Mouse (Mus musculus) embryonic facial prominence, embryonic 14.5 days (tissue): ENCODE measurements around the gene Bahcc1. TPM values are rescaled to one million over a fixed set of nuclear protein-coding genes. Genes with fewer than 3 reads are reported as not detected.
A peak's percentile ranks its signal among the peaks of the same experiment; 100 is the strongest.

Source experiments
- ATAC-seq: fragments of 200-750 bp; cut with Nextera tagmentation; 2 replicates; pipeline ENCODE4 v1.8.0; 2017; ENCODE audit warnings: low read depth, moderate number of reproducible peaks, moderate TSS enrichment
- DNase-seq: peaks from one replicate; pipeline ENCODE4 v3.0.0-alpha.2; 2015; ENCODE audit warnings: low spot score
- H3K27ac ChIP-seq: fragments of 300-500 bp; sonication (generic); replicated peaks from 2 replicates; pipeline ENCODE4 v1.5.1; 2014; ENCODE audit warnings: low read depth, mild to moderate bottlenecking, low read length, moderate library complexity
- H3K27me3 ChIP-seq: fragments of 300-500 bp; sonication (generic); replicated peaks from 2 replicates; pipeline ENCODE4 v1.6.1; 2014; ENCODE audit warnings: low read length; ENCODE audit not compliant: control insufficient read depth, insufficient read depth
- H3K36me3 ChIP-seq: fragments of 300-500 bp; sonication (generic); 2 replicates; pipeline ENCODE4 v1.6.1; 2014; ENCODE audit warnings: low read length, mixed read lengths; ENCODE audit not compliant: control insufficient read depth, insufficient read depth
- H3K4me1 ChIP-seq: fragments of 300-500 bp; sonication (generic); 2 replicates; pipeline ENCODE4 v1.6.1; 2014; ENCODE audit warnings: antibody characterized with exemption, low read length; ENCODE audit not compliant: control insufficient read depth, insufficient read depth
- H3K4me2 ChIP-seq: fragments of 300-500 bp; sonication (generic); 2 replicates; pipeline ENCODE4 v1.6.1; 2014; ENCODE audit warnings: low read depth, mild to moderate bottlenecking, low read length, moderate library complexity, mixed read lengths
- H3K4me3 ChIP-seq: fragments of 300-500 bp; sonication (generic); 2 replicates; pipeline ENCODE4 v1.5.1; 2014; ENCODE audit warnings: low read depth, mild to moderate bottlenecking, low read length
- H3K9ac ChIP-seq: fragments of 300-500 bp; sonication (generic); 2 replicates; pipeline ENCODE4 v1.6.1; 2014; ENCODE audit warnings: low read depth, mild to moderate bottlenecking, low read length, moderate library complexity, mixed read lengths
- H3K9me3 ChIP-seq: fragments of 300-500 bp; sonication (generic); 2 replicates; pipeline ENCODE4 v1.6.1; 2016; ENCODE audit warnings: low read length; ENCODE audit not compliant: control insufficient read depth
- WGBS: fragments of 180-500 bp; shearing (Covaris S2); extraction: QIAGEN DNeasy Blood & Tissue Kit; methylation state at CpG from one replicate; pipeline ENCODE4 v1.1.7; 2014; 5-methylcytosine and 5-hydroxymethylcytosine counted together
- polyA plus RNA-seq: library from polyadenylated mRNA; unstranded; fragments of >200 nt; fragmentation: Nextera tagmentation; extraction: Ambion mirVana; gene quantifications from 2 replicates; pipeline ENCODE4 v1.2.1, GENCODE M21; 2014

Bahcc1 gene
- polyA plus RNA-seq, 1 experiment from 2014 or later: 11.1 TPM

- ATAC-seq (no peak), DNase-seq (no peak)
- H3K27me3 ChIP-seq: no peaks in the 10 kb centered on the region
- no peaks in the 10 kb centered on the region for H3K9me3 ChIP-seq
- no peaks in the 10 kb centered on the region for H3K36me3 ChIP-seq
- H3K9ac ChIP-seq: no peak overlapping the region
- H3K27ac ChIP-seq: no peak overlapping the region
- H3K4me2 ChIP-seq: no peak overlapping the region
- peaks cover 93% of the 10 kb centered on the region for H3K4me1 ChIP-seq
- 96% methylated on average over 13 of the region's 13 CpGs for WGBS
- no peak overlapping the region for H3K4me3 ChIP-seq
Observed at GRCm38 (mm10) chr11:120257911-120258310, 25.2 kb downstream of the Bahcc1 start.

- ATAC-seq (peak; percentile 12; the same call in 1 of the 2 replicates), DNase-seq (peak; percentile 77)
- H3K4me1 ChIP-seq: peaks cover 88% of the 10 kb centered on the region
- H3K9ac ChIP-seq: no peak overlapping the region; the same call in 1 of the 2 replicates
- no peaks in the 10 kb centered on the region for H3K9me3 ChIP-seq
- H3K4me3 ChIP-seq: no peak overlapping the region
- peak overlapping the region; percentile 56 for H3K27ac ChIP-seq
- peak overlapping the region; percentile 27 for H3K4me2 ChIP-seq
- 34% methylated on average over 10 of the region's 12 CpGs for WGBS
- no peaks in the 10 kb centered on the region for H3K36me3 ChIP-seq
- H3K27me3 ChIP-seq: no peaks in the 10 kb centered on the region
Observed at GRCm38 (mm10) chr11:120258896-120259689, 26.3 kb downstream of the Bahcc1 start.

- H3K4me2 ChIP-seq: peak overlapping the region; percentile 27
- no peaks in the 10 kb centered on the region for H3K9me3 ChIP-seq
- WGBS: 61% methylated on average over 25 of the region's 25 CpGs
- peak; percentile 88 for DNase-seq
- H3K4me1 ChIP-seq: peaks cover 88% of the 10 kb centered on the region
- peak; percentile 20; the same call in 1 of the 2 replicates for ATAC-seq
- H3K27ac ChIP-seq: peak overlapping the region; percentile 56; the same call in 1 of the 2 replicates
- no peaks in the 10 kb centered on the region for H3K36me3 ChIP-seq
- H3K27me3 ChIP-seq: no peaks in the 10 kb centered on the region
- no peak overlapping the region for H3K9ac ChIP-seq
- H3K4me3 ChIP-seq: no peak overlapping the region
Observed at GRCm38 (mm10) chr11:120259792-120260768, 27.3 kb downstream of the Bahcc1 start.

- no peaks in the 10 kb centered on the region for H3K27me3 ChIP-seq
- H3K4me1 ChIP-seq: peaks cover 87% of the 10 kb centered on the region
- H3K4me3 ChIP-seq: no peak overlapping the region
- no peaks in the 10 kb centered on the region for H3K9me3 ChIP-seq
- no peaks in the 10 kb centered on the region for H3K36me3 ChIP-seq
- ATAC-seq: no peak
- H3K9ac ChIP-seq: no peak overlapping the region
- peak overlapping the region; percentile 34; the same call in 1 of the 2 replicates for H3K27ac ChIP-seq
- no peak for DNase-seq
- peak overlapping the region; percentile 39 for H3K4me2 ChIP-seq
- WGBS: 81% methylated on average over 6 of the region's 6 CpGs
Observed at GRCm38 (mm10) chr11:120260769-120261150, 28.0 kb downstream of the Bahcc1 start.

GRCm38 (mm10) chr11:120261416-120262355 is 28.9 kb downstream of the Bahcc1 start:
- peak; percentile 90 for ATAC-seq
- Histone ChIP-seq H3K9ac (no peak overlapping the region), H3K27ac (peak overlapping the region; percentile 86), H3K4me2 (peak overlapping the region; percentile 39), H3K36me3 (no peaks in the 10 kb centered on the region), H3K27me3 (no peaks in the 10 kb centered on the region), H3K9me3 (no peaks in the 10 kb centered on the region), H3K4me3 (no peak overlapping the region), H3K4me1 (peaks cover 84% of the 10 kb centered on the region)
- 6% methylated on average over 17 of the region's 20 CpGs for WGBS
- peak; percentile 95 for DNase-seq

GRCm38 (mm10) chr11:120262356-120262901 is 29.7 kb downstream of the Bahcc1 start:
- H3K9ac ChIP-seq: no peak overlapping the region
- DNase-seq (peak; percentile 95), ATAC-seq (peak; percentile 39)
- H3K9me3 ChIP-seq: no peaks in the 10 kb centered on the region
- WGBS: 32% methylated on average over 8 of the region's 8 CpGs
- H3K27me3 ChIP-seq: no peaks in the 10 kb centered on the region
- H3K4me2 ChIP-seq: peak overlapping the region; percentile 39; the same call in 1 of the 2 replicates
- peak overlapping the region; percentile 86 for H3K27ac ChIP-seq
- peaks cover 80% of the 10 kb centered on the region for H3K4me1 ChIP-seq
- no peak overlapping the region for H3K4me3 ChIP-seq
- no peaks in the 10 kb centered on the region for H3K36me3 ChIP-seq

GRCm38 (mm10) chr11:120263176-120263575 is 30.4 kb downstream of the Bahcc1 start:
- no peak for ATAC-seq
- H3K27me3 ChIP-seq: no peaks in the 10 kb centered on the region
- H3K4me1 ChIP-seq: peaks cover 77% of the 10 kb centered on the region
- no peaks in the 10 kb centered on the region for H3K36me3 ChIP-seq
- H3K27ac ChIP-seq: no peak overlapping the region
- 92% methylated on average over 3 of the region's 3 CpGs for WGBS
- no peak overlapping the region for H3K4me2 ChIP-seq
- H3K9me3 ChIP-seq: no peaks in the 10 kb centered on the region
- H3K4me3 ChIP-seq: no peak overlapping the region
- DNase-seq: no peak
- no peak overlapping the region for H3K9ac ChIP-seq
